Mouse (Mus musculus) bone marrow macrophage, adult 2 months (primary cell): ENCODE measurements around the gene Taok3.

Experiments used
- CTCF ChIP-seq: IDR thresholded peaks from 2 replicates; pipeline ENCODE4 v1.5.1; 2012; ENCODE audit warnings: low read depth, mild to moderate bottlenecking, low read length, moderate library complexity
- POLR2A ChIP-seq: IDR thresholded peaks from 2 replicates; pipeline ENCODE4 v1.6.1; 2012; ENCODE audit warnings: mild to moderate bottlenecking, low read depth, low read length, borderline replicate concordance

- TF ChIP-seq CTCF, result no peak
- no peak for TF ChIP-seq POLR2A
These were observed 120.4 kb downstream of the Taok3 start for GRCm38 (mm10) chr5:117240321-117240731.
